Mouse (Mus musculus) heart, embryonic 16.5 days (tissue): ENCODE measurements around the gene Rbsn. TPM values are rescaled to one million over a fixed set of nuclear protein-coding genes. Genes with fewer than 3 reads are reported as not detected.

Experiments
- ATAC-seq: fragments of 200-750 bp; cut with Nextera tagmentation; replicated peaks from 2 replicates; pipeline ENCODE4 v1.8.0; 2017; ENCODE audit warnings: moderate number of reproducible peaks; ENCODE audit not compliant: insufficient read depth, low FRiP score; ENCODE audit errors: extremely low read depth
- H3K27ac ChIP-seq: fragments of 300-500 bp; sonication (generic); 2 replicates; pipeline ENCODE4 v1.5.1; 2014; ENCODE audit warnings: mild to moderate bottlenecking, low read length, control low read depth, moderate library complexity
- H3K27me3 ChIP-seq: fragments of 300-500 bp; sonication (generic); 2 replicates; pipeline ENCODE4 v1.6.1; 2014; ENCODE audit warnings: low read length, mixed read lengths; ENCODE audit not compliant: control insufficient read depth, insufficient read depth
- H3K36me3 ChIP-seq: fragments of 300-500 bp; sonication (generic); 2 replicates; pipeline ENCODE4 v1.6.1; 2014; ENCODE audit not compliant: control insufficient read depth, insufficient read depth
- H3K4me1 ChIP-seq: fragments of 300-500 bp; sonication (generic); 2 replicates; pipeline ENCODE4 v1.6.1; 2014; ENCODE audit warnings: low read length, mixed read lengths; ENCODE audit not compliant: control insufficient read depth, insufficient read depth
- H3K4me2 ChIP-seq: fragments of 300-500 bp; sonication (generic); 2 replicates; pipeline ENCODE4 v1.6.1; 2014; ENCODE audit warnings: low read depth, mild to moderate bottlenecking, control low read depth, low read length
- H3K4me3 ChIP-seq: fragments of 300-500 bp; sonication (generic); 2 replicates; pipeline ENCODE4 v1.5.1; 2014; ENCODE audit warnings: mild to moderate bottlenecking, control low read depth, low read length
- H3K9ac ChIP-seq: fragments of 300-500 bp; sonication (generic); 2 replicates; pipeline ENCODE4 v1.6.1; 2014; ENCODE audit warnings: low read length, control low read depth
- H3K9me3 ChIP-seq: fragments of 300-500 bp; sonication (generic); replicated peaks from 2 replicates; pipeline ENCODE4 v1.6.1; 2016; ENCODE audit warnings: low read length; ENCODE audit not compliant: control insufficient read depth
- WGBS: fragments of 180-500 bp; shearing (Covaris S2); extraction: QIAGEN DNeasy Blood & Tissue Kit; methylation state at CpG from one replicate; pipeline ENCODE4 v1.1.7; 2014; 5-methylcytosine and 5-hydroxymethylcytosine counted together
- polyA plus RNA-seq: library from polyadenylated mRNA; unstranded; fragments of >200 nt; fragmentation: Nextera tagmentation; extraction: Ambion mirVana; gene quantifications from 2 replicates; pipeline ENCODE4 v1.2.1, GENCODE M21; 2015

The Rbsn gene
- polyA plus RNA-seq, 1 experiment from 2014 or later = 12.9 TPM

DNA sequence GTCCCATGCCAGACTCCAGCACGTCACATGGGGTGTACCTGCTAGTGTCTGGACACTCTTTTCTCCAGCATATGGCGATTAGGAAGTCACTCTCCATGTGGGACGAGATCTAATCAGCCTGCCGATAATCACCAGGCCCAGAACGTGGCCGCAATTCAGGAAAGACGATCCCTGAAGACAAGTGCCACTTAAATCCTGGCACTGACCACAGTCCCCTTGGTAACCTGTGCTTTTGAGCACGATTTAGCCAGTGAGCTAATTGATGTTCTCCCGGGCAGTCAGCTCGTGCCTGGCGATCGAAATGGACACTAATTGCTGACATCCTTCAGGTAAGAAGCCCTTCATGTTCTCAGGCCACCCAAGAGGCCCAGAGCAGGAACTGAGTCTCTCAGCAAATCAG is 20.3 kb upstream of the Rbsn start:
- Histone ChIP-seq H3K27me3 (no peaks in the 10 kb centered on the region), H3K4me2 (no peak overlapping the region), H3K9me3 (no peaks in the 10 kb centered on the region), H3K9ac (no peak overlapping the region), H3K4me3 (no peak overlapping the region), H3K4me1 (no peaks in the 10 kb centered on the region), H3K27ac (no peak overlapping the region), H3K36me3 (no peaks in the 10 kb centered on the region)
- 62% methylated on average over 12 of the region's 12 CpGs for WGBS
- no peak for ATAC-seq

DNA sequence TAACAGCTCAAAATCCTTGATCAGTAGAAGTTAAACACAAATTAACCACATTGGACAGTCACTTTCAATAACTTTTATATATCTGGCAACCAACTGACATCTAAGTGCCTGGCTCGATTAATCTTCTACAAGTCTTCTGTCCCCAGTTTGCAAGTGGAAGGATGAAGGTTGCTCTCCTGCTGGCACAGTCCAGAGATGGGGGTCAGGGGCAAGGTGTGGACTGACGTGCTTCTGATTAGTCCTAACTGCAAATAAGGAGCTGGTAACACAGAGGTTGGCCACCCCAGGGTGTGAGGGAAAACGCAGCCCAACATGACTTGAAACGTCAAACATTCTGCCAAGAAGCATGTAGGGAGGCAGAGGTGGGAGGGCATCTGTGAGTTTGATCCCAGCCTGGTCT is 17.0 kb upstream of the Rbsn start:
- H3K27me3 ChIP-seq = no peaks in the 10 kb centered on the region
- H3K9me3 ChIP-seq = no peaks in the 10 kb centered on the region
- no peak overlapping the region for H3K4me2 ChIP-seq
- 46% methylated on average over 4 of the region's 4 CpGs for WGBS
- no peak overlapping the region for H3K9ac ChIP-seq
- no peak for ATAC-seq
- H3K36me3 ChIP-seq = no peaks in the 10 kb centered on the region
- H3K27ac ChIP-seq = no peak overlapping the region
- H3K4me3 ChIP-seq = no peak overlapping the region
- H3K4me1 ChIP-seq = no peaks in the 10 kb centered on the region

DNA sequence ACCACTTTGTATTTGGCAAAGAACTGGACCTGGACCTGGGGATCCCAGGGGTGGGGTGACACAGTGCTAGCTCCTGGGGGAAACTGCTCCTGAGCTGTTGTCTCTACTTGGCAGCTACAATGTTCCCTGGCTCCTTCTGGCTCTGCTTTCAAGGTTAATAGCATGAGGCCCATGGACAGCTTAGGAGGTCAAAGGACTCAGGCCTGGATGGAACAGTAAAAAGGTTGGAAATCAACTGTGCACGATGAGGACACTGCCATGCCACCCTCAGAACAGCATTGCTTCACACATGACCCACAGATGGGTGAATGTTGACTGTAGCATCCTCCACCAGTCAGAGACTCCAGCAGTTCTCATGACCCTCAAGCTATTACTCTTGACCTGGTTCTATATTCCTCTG is 16.6 kb upstream of the Rbsn start:
- Histone ChIP-seq H3K27ac (no peak overlapping the region), H3K4me1 (no peaks in the 10 kb centered on the region), H3K4me3 (no peak overlapping the region), H3K4me2 (no peak overlapping the region), H3K9ac (no peak overlapping the region), H3K36me3 (no peaks in the 10 kb centered on the region), H3K27me3 (no peaks in the 10 kb centered on the region), H3K9me3 (no peaks in the 10 kb centered on the region)
- no peak for ATAC-seq
- 52% methylated on average over 1 of the region's 1 CpGs for WGBS

DNA sequence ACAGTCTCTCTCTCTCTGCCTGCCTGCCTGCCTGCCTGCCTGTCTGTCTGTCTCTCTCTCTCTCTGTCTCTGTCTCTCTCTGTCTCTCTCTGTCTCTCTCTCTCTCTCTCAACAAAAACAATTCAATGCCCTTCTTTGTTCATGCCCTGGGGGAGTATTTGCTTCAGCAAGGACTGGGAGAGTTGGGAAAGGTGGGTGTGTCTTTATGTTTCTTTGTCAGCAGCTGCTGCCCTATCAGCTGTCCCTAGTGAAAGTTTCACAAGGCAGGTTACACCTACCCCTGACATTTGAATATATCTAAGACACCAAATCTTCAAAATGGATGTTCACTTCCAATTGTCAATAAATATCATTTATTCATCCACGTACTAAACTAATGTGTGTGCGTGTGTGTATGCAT is 14.9 kb upstream of the Rbsn start:
- no peak overlapping the region for H3K4me2 ChIP-seq
- 81% methylated on average over 2 of the region's 2 CpGs for WGBS
- no peak overlapping the region for H3K4me3 ChIP-seq
- no peak overlapping the region for H3K27ac ChIP-seq
- no peak overlapping the region for H3K9ac ChIP-seq
- H3K27me3 ChIP-seq = no peaks in the 10 kb centered on the region
- H3K4me1 ChIP-seq = no peaks in the 10 kb centered on the region
- ATAC-seq = no peak
- H3K36me3 ChIP-seq = no peaks in the 10 kb centered on the region
- no peaks in the 10 kb centered on the region for H3K9me3 ChIP-seq

DNA sequence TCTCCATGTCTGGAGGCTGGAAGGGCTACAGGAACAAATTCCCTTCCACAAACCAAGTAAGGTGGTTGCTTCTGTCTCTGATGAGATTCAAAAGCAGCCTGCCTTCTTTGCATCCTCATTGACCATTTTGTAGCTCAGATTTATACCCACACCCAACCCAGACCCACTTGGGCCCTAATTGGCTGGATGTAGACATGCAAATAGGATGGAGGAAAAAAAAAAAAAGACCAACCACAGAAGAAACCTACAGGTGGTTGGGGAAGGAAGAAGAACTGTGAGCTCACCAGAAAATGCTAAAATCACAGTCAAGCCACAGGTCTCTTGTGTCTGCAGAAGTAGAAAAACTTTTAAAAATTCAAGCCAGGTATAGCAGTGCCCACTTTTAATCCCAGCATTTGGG is 14.4 kb upstream of the Rbsn start:
- H3K27ac ChIP-seq = no peak overlapping the region
- no peaks in the 10 kb centered on the region for H3K36me3 ChIP-seq
- H3K4me1 ChIP-seq = no peaks in the 10 kb centered on the region
- no peak overlapping the region for H3K9ac ChIP-seq
- H3K4me3 ChIP-seq = no peak overlapping the region
- H3K27me3 ChIP-seq = no peaks in the 10 kb centered on the region
- H3K9me3 ChIP-seq = no peaks in the 10 kb centered on the region
- no peak overlapping the region for H3K4me2 ChIP-seq
- no peak for ATAC-seq

DNA sequence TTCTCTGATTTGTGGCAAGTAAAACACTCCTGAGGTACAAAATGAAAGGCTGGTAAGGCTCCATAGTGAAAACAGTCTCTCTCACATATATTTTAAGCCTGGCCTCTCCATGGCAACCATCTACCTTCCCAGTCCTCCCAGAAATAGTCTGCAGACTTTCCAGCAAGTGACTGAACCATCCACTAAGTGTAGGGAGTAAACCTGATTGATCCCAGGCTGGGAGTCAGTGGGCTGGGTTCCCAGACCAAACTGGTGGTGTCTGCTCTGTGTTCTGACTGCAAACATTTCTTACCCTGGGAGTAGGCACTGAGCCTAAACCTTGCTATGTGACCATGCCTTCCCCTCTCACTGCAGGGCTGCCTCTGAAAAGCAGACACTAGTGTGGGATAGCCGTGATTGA is 10.3 kb upstream of the Rbsn start:
- Histone ChIP-seq H3K27me3 (no peaks in the 10 kb centered on the region), H3K36me3 (no peaks in the 10 kb centered on the region), H3K9me3 (no peaks in the 10 kb centered on the region), H3K4me3 (no peak overlapping the region), H3K4me2 (no peak overlapping the region), H3K9ac (no peak overlapping the region), H3K27ac (no peak overlapping the region), H3K4me1 (no peaks in the 10 kb centered on the region)
- no peak for ATAC-seq
- 68% methylated on average over 1 of the region's 1 CpGs for whole genome bisulfite sequencing

DNA sequence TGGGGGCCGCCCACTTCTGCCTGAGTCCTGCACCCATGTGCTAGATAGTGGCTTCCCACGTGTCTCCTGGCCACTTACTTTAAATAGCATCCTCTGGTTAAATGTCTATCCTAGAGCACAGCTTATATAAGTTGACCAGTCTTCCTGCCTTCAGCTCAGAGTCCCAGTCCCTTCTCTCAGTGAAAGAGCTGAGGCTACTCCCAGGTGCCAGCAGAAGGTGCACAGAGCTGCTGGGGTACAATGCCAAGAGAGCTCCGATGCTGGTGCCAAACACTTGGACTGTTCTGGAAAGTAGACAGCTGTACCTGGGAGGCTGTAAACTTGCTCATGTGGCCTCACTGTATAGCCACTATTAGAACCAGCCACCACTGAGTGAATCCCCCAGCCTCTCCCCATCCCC is 7.3 kb upstream of the Rbsn start:
- no peak overlapping the region for H3K4me3 ChIP-seq
- no peaks in the 10 kb centered on the region for H3K9me3 ChIP-seq
- H3K4me2 ChIP-seq = no peak overlapping the region
- WGBS = 63% methylated on average over 3 of the region's 3 CpGs
- ATAC-seq = no peak
- H3K4me1 ChIP-seq = no peaks in the 10 kb centered on the region
- H3K27me3 ChIP-seq = no peaks in the 10 kb centered on the region
- H3K36me3 ChIP-seq = no peaks in the 10 kb centered on the region
- no peak overlapping the region for H3K27ac ChIP-seq
- no peak overlapping the region for H3K9ac ChIP-seq

DNA sequence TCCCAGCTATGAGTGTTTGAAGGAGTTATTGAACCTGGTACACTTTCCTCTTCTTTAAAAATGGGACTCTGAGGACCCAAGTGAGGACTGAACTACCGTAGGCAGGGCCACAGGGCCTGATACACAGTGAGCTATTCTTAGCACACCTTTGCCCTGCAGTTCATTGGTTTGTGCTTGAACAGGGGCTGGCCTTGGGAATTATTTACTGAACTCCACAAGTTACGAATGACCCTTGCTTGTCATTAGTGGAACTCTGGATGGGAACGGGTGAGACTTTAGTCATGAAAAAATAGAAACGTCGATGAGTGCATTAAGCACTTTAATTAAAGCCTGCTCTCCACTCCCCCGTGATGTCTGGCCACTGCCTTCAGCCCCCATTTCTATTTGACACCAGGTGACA is 6.9 kb upstream of the Rbsn start:
- Histone ChIP-seq H3K27me3 (no peaks in the 10 kb centered on the region), H3K4me1 (no peaks in the 10 kb centered on the region), H3K9me3 (no peaks in the 10 kb centered on the region), H3K27ac (no peak overlapping the region), H3K9ac (no peak overlapping the region), H3K4me3 (no peak overlapping the region), H3K4me2 (no peak overlapping the region), H3K36me3 (no peaks in the 10 kb centered on the region)
- WGBS = 65% methylated on average over 6 of the region's 6 CpGs
- no peak for ATAC-seq

DNA sequence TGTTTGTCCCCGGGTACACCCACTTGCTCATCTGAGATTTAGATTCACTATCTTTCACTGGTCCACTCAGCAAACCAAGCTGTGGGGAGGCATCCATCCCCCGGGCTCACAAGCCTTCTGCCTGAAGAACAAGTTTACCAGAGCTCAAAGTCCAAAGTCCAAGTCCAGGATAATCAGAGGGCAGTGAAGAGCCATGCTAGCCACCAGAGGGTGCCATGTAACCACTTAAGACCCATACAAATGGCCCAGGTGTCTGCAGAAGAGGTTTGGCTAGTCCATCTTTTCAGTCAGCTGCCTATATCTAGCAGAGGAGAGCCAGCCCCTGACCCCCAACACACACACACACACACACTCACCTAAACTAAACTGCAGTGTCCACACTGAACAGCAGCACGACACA is 4.7 kb upstream of the Rbsn start:
- Histone ChIP-seq H3K36me3 (no peaks in the 10 kb centered on the region), H3K27me3 (no peaks in the 10 kb centered on the region), H3K9ac (no peak overlapping the region), H3K4me2 (no peak overlapping the region), H3K4me3 (no peak overlapping the region), H3K9me3 (no peaks in the 10 kb centered on the region), H3K27ac (no peak overlapping the region), H3K4me1 (no peaks in the 10 kb centered on the region)
- 45% methylated on average over 3 of the region's 3 CpGs for WGBS
- no peak for ATAC-seq
